Mouse (Mus musculus) megakaryocyte, embryonic 14.5 days (primary cell): ENCODE data around the gene Mgat4b.

Source experiments
- FLI1 ChIP-seq: IDR thresholded peaks from 2 replicates; pipeline ENCODE4 v1.6.1; 2012; ENCODE audit warnings: low read length, inconsistent platforms, mixed read lengths
- GATA1 ChIP-seq: IDR thresholded peaks from 3 replicates; pipeline ENCODE4 v1.6.1; 2012; ENCODE audit warnings: mixed read lengths, low read length, inconsistent platforms, borderline replicate concordance

GRCm38 (mm10) chr11:50277025-50277424, 66.3 kb downstream of the Mgat4b start:
- no peak for TF ChIP-seq FLI1
- TF ChIP-seq GATA1: no peak
